Mouse (Mus musculus) liver, embryonic 14.5 days (tissue): ENCODE measurements at regions not wholly inside any gene's neighbourhood (a gene's known extent, or its start where the extent isn't known, plus 50 kb on each side); places are given as distances from the start of the nearest gene placed in this dataset.
"Not testable (repeated sequence)": the region's sequence is repeated elsewhere in the genome, so short reads cannot be mapped to it uniquely, and the experiment has no call there.

Experiments used
- ATAC-seq: fragments of 200-750 bp; cut with Nextera tagmentation; 2 replicates; pipeline ENCODE4 v1.8.0; 2017; ENCODE audit warnings: moderate number of reproducible peaks, mild to moderate bottlenecking, moderate library complexity; ENCODE audit not compliant: insufficient read depth
- DNase-seq, 3 experiments: peaks; one replicate each; pipeline ENCODE4 v3.0.0-alpha.2; 2012 to 2013; ENCODE audit warnings: low read depth in 3 of 3, low spot score in 3 of 3
- H3K27ac ChIP-seq: fragments of 300-500 bp; sonication (generic); 2 replicates; pipeline ENCODE4 v1.5.1; 2014; ENCODE audit warnings: moderate library complexity, mild to moderate bottlenecking, control low read depth, inconsistent platforms
- H3K27me3 ChIP-seq: fragments of 300-500 bp; sonication (generic); 2 replicates; pipeline ENCODE4 v1.6.1; 2014; ENCODE audit warnings: mild to moderate bottlenecking, low read length, moderate library complexity; ENCODE audit not compliant: control insufficient read depth, insufficient read depth
- H3K36me3 ChIP-seq: fragments of 300-500 bp; sonication (generic); replicated peaks from 2 replicates; pipeline ENCODE4 v1.6.1; 2014; ENCODE audit warnings: low read depth; ENCODE audit not compliant: control insufficient read depth, insufficient read depth
- H3K4me1 ChIP-seq, 2 experiments: fragments of 200-500 bp in 1 of 2; fragments of 300-500 bp in 1 of 2; sonication (generic) in 1 of 2; replicated peaks; 2 replicates each; pipeline ENCODE4 v1.6.1; 2012 to 2014; ENCODE audit warnings: antibody characterized with exemption in 1 of 2, inconsistent platforms in 1 of 2, low read length in 1 of 2; ENCODE audit not compliant: control insufficient read depth in 2 of 2, insufficient read depth in 2 of 2
- H3K4me2 ChIP-seq: fragments of 300-500 bp; sonication (generic); 2 replicates; pipeline ENCODE4 v1.6.1; 2014; ENCODE audit warnings: low read depth, mild to moderate bottlenecking, control low read depth, moderate library complexity
- H3K4me3 ChIP-seq, 2 experiments: fragments of 200-500 bp in 1 of 2; fragments of 300-500 bp in 1 of 2; sonication (generic) in 1 of 2; 2 replicates each; pipeline ENCODE4 v1.5.1; 2012 to 2014; ENCODE audit warnings: low read depth in 2 of 2, low read length in 2 of 2, mild to moderate bottlenecking in 2 of 2, control low read depth in 1 of 2, inconsistent platforms in 1 of 2, moderate library complexity in 1 of 2; ENCODE audit not compliant: insufficient read depth in 1 of 2
- H3K9ac ChIP-seq: fragments of 300-500 bp; sonication (generic); replicated peaks from 2 replicates; pipeline ENCODE4 v1.6.1; 2014; ENCODE audit warnings: mild to moderate bottlenecking, control low read depth, moderate library complexity
- H3K9me3 ChIP-seq: fragments of 300-500 bp; sonication (generic); 2 replicates; pipeline ENCODE4 v1.6.1; 2016; ENCODE audit warnings: low read length, mixed read lengths; ENCODE audit not compliant: control insufficient read depth
- WGBS: fragments of 180-500 bp; shearing (Covaris S2); extraction: QIAGEN DNeasy Blood & Tissue Kit; methylation state at CpG from one replicate; pipeline ENCODE4 v1.1.7; 2014; ENCODE audit not compliant: insufficient replicate concordance; 5-methylcytosine and 5-hydroxymethylcytosine counted together

DNA sequence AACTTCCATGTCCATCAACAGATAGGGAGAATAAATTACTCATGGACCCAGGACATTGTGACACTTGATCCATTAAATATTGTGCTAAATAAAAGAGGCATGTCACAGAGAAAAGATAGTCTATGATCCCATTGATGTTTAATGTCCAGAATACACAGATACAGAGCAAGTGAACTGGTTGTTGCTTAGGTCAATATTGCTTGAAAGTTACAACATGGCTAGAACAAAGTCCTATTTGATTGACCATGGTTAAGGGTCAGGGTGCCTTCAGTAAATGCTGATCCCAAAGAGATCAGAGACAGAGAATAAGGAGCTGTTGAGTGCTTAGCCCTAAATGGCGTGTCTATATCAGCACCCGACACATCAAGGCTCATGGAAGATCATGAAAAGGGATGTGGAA lies 50.7 kb upstream of the Cyp3a41b start:
- H3K9me3 ChIP-seq, H3K4me3 ChIP-seq, H3K36me3 ChIP-seq, ATAC-seq, H3K4me2 ChIP-seq, H3K27me3 ChIP-seq, H3K4me1 ChIP-seq, H3K9ac ChIP-seq, H3K27ac ChIP-seq: not testable (repeated sequence)
- 73% methylated on average over 2 of the region's 2 CpGs for WGBS
- DNase-seq = peak in 1 of 3 experiments; percentile 17
